ENCODE assay signal across 28 mouse cellular contexts in the genomic region with DNA sequence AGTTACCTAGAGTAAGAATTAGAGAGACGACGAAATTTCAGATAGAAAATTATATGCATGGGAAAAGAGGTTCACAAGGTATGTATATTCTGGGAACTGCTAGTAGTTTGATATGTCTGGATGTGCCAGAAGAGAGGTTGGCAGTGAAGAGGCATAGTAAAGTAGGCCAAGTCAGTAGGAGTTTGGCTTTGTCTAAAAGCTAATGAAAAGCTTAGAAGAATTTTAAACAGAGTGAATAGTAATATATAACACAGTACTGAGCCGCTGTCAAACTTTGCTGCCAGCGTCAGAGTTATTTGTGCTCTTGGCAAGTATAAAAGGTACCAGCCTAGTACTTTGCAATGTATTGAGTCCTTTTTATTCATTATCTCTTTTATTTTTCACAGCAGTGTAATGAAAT. TPM values are rescaled to one million over a fixed set of nuclear protein-coding genes. Genes with fewer than 3 reads are reported as not detected.
A peak's percentile ranks its signal among the peaks of the same experiment; 100 is the strongest.
DNase-seq lines count a peak whose midpoint lies in the region; ATAC-seq and TF ChIP-seq lines count a peak whose summit lies in the region.
"Had no signal": no experiment of that assay in that cellular context is flagged by ENCODE, and none has a peak within 500 bp of the region (broad histone marks: within the 10 kb centered on the region; RNA-seq: fewer than 3 reads in every experiment).

No protein-coding gene starts in this region.

- H3K4me2 ChIP-seq in forebrain, embryonic 16.5 days (ENCODE audit: low read length): no peak overlapping the region
- H3K4me2 ChIP-seq in forebrain, embryonic 15.5 days (replicated peaks): no peak overlapping the region
- H3K4me2 ChIP-seq in hindbrain, embryonic 16.5 days (ENCODE audit: low read length): no peak overlapping the region
- H3K4me2 ChIP-seq in hindbrain, embryonic 12.5 days (replicated peaks): no peak overlapping the region
- no peak overlapping the region for H3K4me2 ChIP-seq in midbrain, embryonic 14.5 days (ENCODE audit: low read length)
- H3K4me2 ChIP-seq: embryonic facial prominence, embryonic 15.5 days; heart, embryonic 15.5 days; limb, embryonic 13.5 days; liver, embryonic 13.5 days; lung, embryonic 14.5 days had no signal

- H3K27ac ChIP-seq in forebrain, embryonic 16.5 days (ENCODE audit: low read length): no peak overlapping the region
- H3K27ac ChIP-seq in forebrain, embryonic 15.5 days (replicated peaks): no peak overlapping the region
- no peak overlapping the region for H3K27ac ChIP-seq in hindbrain, embryonic 16.5 days (ENCODE audit: low read depth, low read length)
- no peak overlapping the region for H3K27ac ChIP-seq in hindbrain, embryonic 12.5 days
- no peak overlapping the region for H3K27ac ChIP-seq in midbrain, embryonic 14.5 days (replicated peaks; ENCODE audit: low read depth, low read length)
- H3K27ac ChIP-seq: embryonic facial prominence, embryonic 15.5 days; heart, adult 2 months; heart, embryonic 15.5 days; limb, embryonic 13.5 days; liver, embryonic 13.5 days had no signal

- no peaks in the 10 kb centered on the region for H3K36me3 ChIP-seq in forebrain, embryonic 16.5 days (ENCODE audit: control insufficient read depth, insufficient read depth)
- H3K36me3 ChIP-seq in forebrain, embryonic 15.5 days: 0 out of 2 replicates have a peak, but pooled peaks cover 4% of the 10 kb centered on the region
- H3K36me3 ChIP-seq in hindbrain, embryonic 16.5 days (ENCODE audit: control insufficient read depth, insufficient read depth, low read length): peaks cover 2% of the 10 kb centered on the region; the same call in 1 of the 2 replicates
- H3K36me3 ChIP-seq in hindbrain, embryonic 12.5 days: peaks cover 4% of the 10 kb centered on the region; the same call in 1 of the 2 replicates
- peaks cover 8% of the 10 kb centered on the region; the same call in 1 of the 2 replicates for H3K36me3 ChIP-seq in midbrain, embryonic 14.5 days (ENCODE audit: control insufficient read depth, insufficient read depth, low read length)
- H3K36me3 ChIP-seq: embryonic facial prominence, embryonic 15.5 days; heart, embryonic 15.5 days; limb, embryonic 13.5 days; liver, embryonic 13.5 days had no signal

- TF ChIP-seq CTCF in brain, embryonic 14.5 days (IDR thresholded peaks at IDR 0.05; ENCODE audit: borderline replicate concordance, extremely low read depth, insufficient read depth, insufficient read length): no peak

- ATAC-seq in forebrain, embryonic 16.5 days: peak; percentile 76
- ATAC-seq in forebrain, embryonic 15.5 days (replicated peaks): no peak; the same call in 1 of the 2 replicates
- ATAC-seq in hindbrain, embryonic 16.5 days: peak; percentile 73
- ATAC-seq in hindbrain, embryonic 12.5 days (ENCODE audit: low FRiP score): no peak
- ATAC-seq in midbrain, embryonic 14.5 days (ENCODE audit: low FRiP score, low TSS enrichment): no peak

- H3K27me3 ChIP-seq in forebrain, embryonic 16.5 days (replicated peaks; ENCODE audit: control insufficient read depth, insufficient read depth, low read length): no peaks in the 10 kb centered on the region
- H3K27me3 ChIP-seq in forebrain, embryonic 15.5 days: no peaks in the 10 kb centered on the region
- H3K27me3 ChIP-seq in hindbrain, embryonic 16.5 days (replicated peaks; ENCODE audit: control insufficient read depth, insufficient read depth, low read length): no peaks in the 10 kb centered on the region
- H3K27me3 ChIP-seq in hindbrain, embryonic 12.5 days: no peaks in the 10 kb centered on the region
- H3K27me3 ChIP-seq in midbrain, embryonic 14.5 days (ENCODE audit: control insufficient read depth, insufficient read depth, low read length): no peaks in the 10 kb centered on the region
- H3K27me3 ChIP-seq: embryonic facial prominence, embryonic 15.5 days; heart, embryonic 15.5 days; limb, embryonic 13.5 days; liver, embryonic 13.5 days had no signal

- intact Hi-C loops in left cerebral cortex, postnatal 4 days (cut with DNase I): no loop called here

- peak; percentile 22 for DNase-seq in left cerebral cortex, adult 11 months (ENCODE audit: low spot score)
- no peak for DNase-seq in left cerebral cortex, postnatal 4 days
- peak; percentile 56 for DNase-seq in brain, embryonic 14.5 days (ENCODE audit: low read depth)
- DNase-seq in midbrain, embryonic 14.5 days: no peak
- DNase-seq: adrenal gland, postnatal 36 days; B cell, adult 2 months; heart, adult 2 months; heart, postnatal 4 days; liver, embryonic 13.5 days; lung, embryonic 14.5 days; lung, postnatal 36 days; retina, postnatal 1 day; thymus, postnatal 36 days had no signal

- no peak overlapping the region for H3K9ac ChIP-seq in forebrain, embryonic 16.5 days (replicated peaks; ENCODE audit: low read depth, low read length)
- no peak overlapping the region for H3K9ac ChIP-seq in forebrain, embryonic 15.5 days (replicated peaks)
- H3K9ac ChIP-seq in hindbrain, embryonic 16.5 days (ENCODE audit: low read depth, low read length): no peak overlapping the region
- no peak overlapping the region for H3K9ac ChIP-seq in hindbrain, embryonic 12.5 days
- no peak overlapping the region for H3K9ac ChIP-seq in midbrain, embryonic 14.5 days (replicated peaks; ENCODE audit: low read length)
- H3K9ac ChIP-seq: embryonic facial prominence, embryonic 15.5 days; heart, embryonic 15.5 days; limb, embryonic 13.5 days; liver, embryonic 13.5 days; lung, embryonic 14.5 days had no signal

- 60% methylated on average over 4 of the region's 4 CpGs for WGBS in forebrain, embryonic 16.5 days
- 56% methylated on average over 4 of the region's 4 CpGs for WGBS in forebrain, embryonic 15.5 days
- 66% methylated on average over 4 of the region's 4 CpGs for WGBS in hindbrain, embryonic 16.5 days
- WGBS in hindbrain, embryonic 12.5 days: 93% methylated on average over 4 of the region's 4 CpGs
- WGBS in midbrain, embryonic 14.5 days: 92% methylated on average over 4 of the region's 4 CpGs

- H3K9me3 ChIP-seq in forebrain, embryonic 16.5 days (ENCODE audit: control insufficient read depth, low read length): no peaks in the 10 kb centered on the region
- no peaks in the 10 kb centered on the region for H3K9me3 ChIP-seq in forebrain, embryonic 15.5 days
- H3K9me3 ChIP-seq in hindbrain, embryonic 16.5 days (ENCODE audit: control insufficient read depth, low read length): no peaks in the 10 kb centered on the region
- no peaks in the 10 kb centered on the region for H3K9me3 ChIP-seq in hindbrain, embryonic 12.5 days (replicated peaks)
- no peaks in the 10 kb centered on the region for H3K9me3 ChIP-seq in midbrain, embryonic 14.5 days (ENCODE audit: control insufficient read depth, low read length)
- H3K9me3 ChIP-seq: embryonic facial prominence, embryonic 15.5 days; heart, embryonic 15.5 days; limb, embryonic 13.5 days; liver, embryonic 13.5 days had no signal

- no peak for TF ChIP-seq POLR2A in brain, embryonic 14.5 days (IDR thresholded peaks at IDR 0.05; ENCODE audit: borderline replicate concordance, extremely low read depth, insufficient read depth, insufficient read length, poor library complexity, severe bottlenecking)

- H3K4me1 ChIP-seq in forebrain, embryonic 16.5 days (replicated peaks; ENCODE audit: control insufficient read depth, insufficient read depth, low read length): peaks cover 9% of the 10 kb centered on the region
- H3K4me1 ChIP-seq in forebrain, embryonic 15.5 days: peaks cover 8% of the 10 kb centered on the region; the same call in 1 of the 2 replicates
- no peaks in the 10 kb centered on the region for H3K4me1 ChIP-seq in hindbrain, embryonic 16.5 days (ENCODE audit: control insufficient read depth, insufficient read depth, low read depth, low read length)
- H3K4me1 ChIP-seq in hindbrain, embryonic 12.5 days: no peaks in the 10 kb centered on the region
- no peaks in the 10 kb centered on the region for H3K4me1 ChIP-seq in midbrain, embryonic 14.5 days (ENCODE audit: control insufficient read depth, insufficient read depth, low read length)
- H3K4me1 ChIP-seq: embryonic facial prominence, embryonic 15.5 days; heart, embryonic 15.5 days; limb, embryonic 13.5 days; liver, embryonic 13.5 days had no signal

- no peak overlapping the region for H3K4me3 ChIP-seq in forebrain, embryonic 16.5 days (replicated peaks; ENCODE audit: low read length)
- no peak overlapping the region for H3K4me3 ChIP-seq in forebrain, embryonic 15.5 days
- H3K4me3 ChIP-seq in hindbrain, embryonic 16.5 days (ENCODE audit: low read length): no peak overlapping the region
- no peak overlapping the region for H3K4me3 ChIP-seq in hindbrain, embryonic 12.5 days
- H3K4me3 ChIP-seq in midbrain, embryonic 14.5 days (replicated peaks; ENCODE audit: low read depth, low read length): no peak overlapping the region
- H3K4me3 ChIP-seq: embryonic facial prominence, embryonic 15.5 days; heart, adult 2 months; heart, embryonic 15.5 days; limb, embryonic 13.5 days; liver, embryonic 13.5 days had no signal

RNA-seq across cellular contexts. Expression of a gene that starts 47.4 kb away (rescaled TPM):
- not detected in 2 replicates for polyA plus RNA-seq in forebrain, embryonic 16.5 days (2015; fragmentation: Nextera tagmentation; extraction: Ambion mirVana)
- polyA plus RNA-seq in forebrain, embryonic 15.5 days (2015; fragmentation: Nextera tagmentation; extraction: Ambion mirVana): not detected in 2 replicates
- polyA plus RNA-seq in hindbrain, embryonic 16.5 days (2015; fragmentation: Nextera tagmentation; extraction: Ambion mirVana): not detected in 2 replicates
- polyA plus RNA-seq in hindbrain, embryonic 12.5 days (2016; fragmentation: Nextera tagmentation; extraction: Ambion mirVana): not detected in 2 replicates
- total RNA-seq in left cerebral cortex, postnatal 4 days (2021): not detected
- 0.03 TPM in 1 of 2 replicates, not detected in the other for polyA plus RNA-seq in brain, embryonic 14.5 days (2012; rRNA removed)
- polyA plus RNA-seq in midbrain, embryonic 14.5 days (2014; fragmentation: Nextera tagmentation; extraction: Ambion mirVana): not detected in 2 replicates
- total RNA-seq: adrenal gland, postnatal 36 days; gastrocnemius, adult 8-10 months; heart, adult 2 months; heart, postnatal 4 days; left cerebral cortex, postnatal 10 days; megakaryocyte-erythroid progenitor cell, adult 5-6 weeks; monocyte, adult 5-6 weeks had no signal
- polyA plus RNA-seq: embryonic facial prominence, embryonic 15.5 days; heart, adult 2 months; heart, embryonic 15.5 days; intestine, embryonic 14.5 days; kidney, embryonic 16.5 days; large intestine, adult 2 months; limb, embryonic 13.5 days; liver, embryonic 13.5 days; lung, embryonic 14.5 days; neural tube, embryonic 11.5 days had no signal

Comparison
In these comparisons a context has a peak if more than half of its experiments do, and no peak if none do; other contexts are left out.
1. ATAC-seq: peak in forebrain, embryonic 16.5 days (single experiment) and hindbrain, embryonic 16.5 days (single experiment); none in forebrain, embryonic 15.5 days (single experiment), hindbrain, embryonic 12.5 days (single experiment) and midbrain, embryonic 14.5 days (single experiment).
2. DNase-seq: peak in left cerebral cortex, adult 11 months (single experiment) and brain, embryonic 14.5 days (single experiment); none in left cerebral cortex, postnatal 4 days (single experiment) and midbrain, embryonic 14.5 days (single experiment).